Mouse (Mus musculus): ENCODE data around the gene Auts2.

DNA sequence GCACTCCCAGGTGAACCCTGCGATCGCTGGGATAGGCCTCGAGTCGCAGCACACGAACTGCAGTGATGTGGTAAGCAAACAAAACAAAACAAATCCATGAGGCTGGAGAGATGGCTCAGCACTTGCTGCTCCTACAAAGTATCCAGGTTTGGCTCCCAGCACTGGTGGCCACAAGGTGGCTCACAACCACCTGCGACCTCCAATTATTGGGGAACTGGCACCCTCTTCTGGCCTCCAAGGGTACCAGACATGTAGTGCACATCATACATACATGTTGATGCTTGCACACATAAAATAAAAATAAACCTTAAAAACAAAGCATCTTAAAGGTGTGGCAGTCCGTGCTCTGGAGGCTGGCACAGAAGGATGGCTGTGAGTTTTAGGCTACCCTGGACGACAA, 1050.6 kb downstream of the Auts2 start:
- no peak for TF ChIP-seq POLR2A (IDR thresholded peaks at IDR 0.05; ENCODE audit: low read depth, low read length)
- TF ChIP-seq CTCF (conservative IDR thresholded peaks at IDR 0.05; ENCODE audit: insufficient read depth, insufficient read length, low read depth, low read length) = peak; percentile 46

All from kidney, adult 2 months (tissue).